Mouse (Mus musculus): ENCODE measurements at regions not wholly inside any gene's neighbourhood (a gene's known extent, or its start where the extent isn't known, plus 50 kb on each side); places are given as distances from the start of the nearest gene placed in this dataset.

GRCm38 (mm10) chr14:48942882-48943281 lies 123.0 kb upstream of the Ap5m1 start:
- DNase-seq: no peak

DNA sequence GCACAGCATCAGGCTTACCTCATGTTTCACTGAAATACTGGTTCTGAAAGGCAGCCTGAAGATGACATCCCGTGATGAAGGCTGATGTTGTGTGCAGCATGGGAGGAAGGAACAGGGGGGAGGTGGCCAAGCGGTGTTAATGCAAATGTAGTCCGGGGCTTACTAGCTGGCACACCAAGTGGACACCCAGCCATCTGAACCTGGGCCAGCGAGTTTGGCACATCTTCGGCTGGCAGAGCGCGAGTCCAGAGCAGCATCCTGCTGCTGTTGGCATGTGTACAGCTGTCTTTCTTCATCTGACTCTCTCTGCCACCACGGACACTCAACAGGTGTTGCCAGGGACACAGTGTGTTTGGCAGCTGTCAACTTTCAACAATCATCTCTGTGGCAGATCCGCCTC lies 135.0 kb upstream of the Ap5m1 start:
- DNase-seq: peak; percentile 35 to 43

GRCm38 (mm10) chr14:48925870-48926269 lies 140.0 kb upstream of the Ap5m1 start:
- DNase-seq: no peak

DNA sequence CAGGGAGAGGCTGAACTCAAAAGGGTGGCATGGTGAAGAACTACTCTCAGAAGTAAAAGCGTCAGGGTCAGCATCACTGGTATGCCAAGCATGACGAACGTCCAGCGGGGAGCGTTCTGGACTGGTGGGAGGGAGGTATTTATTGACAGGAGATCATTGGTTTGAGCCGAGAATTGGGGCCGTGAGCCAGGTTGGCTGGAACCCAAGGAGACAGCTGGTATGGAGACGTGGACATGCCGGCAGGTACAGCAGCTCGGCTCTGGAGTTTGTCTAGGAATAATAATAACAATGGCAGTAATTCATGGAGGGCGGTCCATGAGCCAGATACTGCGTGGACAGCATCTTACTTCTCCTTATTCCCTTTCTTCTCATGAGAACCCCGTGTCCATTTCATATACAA lies 156.5 kb upstream of the Ap5m1 start:
- DNase-seq: peak; percentile 80 to 81

- DNase-seq: peak; percentile 56 to 76
These were observed 157.8 kb upstream of the Ap5m1 start for GRCm38 (mm10) chr14:48907991-48908698.

DNA sequence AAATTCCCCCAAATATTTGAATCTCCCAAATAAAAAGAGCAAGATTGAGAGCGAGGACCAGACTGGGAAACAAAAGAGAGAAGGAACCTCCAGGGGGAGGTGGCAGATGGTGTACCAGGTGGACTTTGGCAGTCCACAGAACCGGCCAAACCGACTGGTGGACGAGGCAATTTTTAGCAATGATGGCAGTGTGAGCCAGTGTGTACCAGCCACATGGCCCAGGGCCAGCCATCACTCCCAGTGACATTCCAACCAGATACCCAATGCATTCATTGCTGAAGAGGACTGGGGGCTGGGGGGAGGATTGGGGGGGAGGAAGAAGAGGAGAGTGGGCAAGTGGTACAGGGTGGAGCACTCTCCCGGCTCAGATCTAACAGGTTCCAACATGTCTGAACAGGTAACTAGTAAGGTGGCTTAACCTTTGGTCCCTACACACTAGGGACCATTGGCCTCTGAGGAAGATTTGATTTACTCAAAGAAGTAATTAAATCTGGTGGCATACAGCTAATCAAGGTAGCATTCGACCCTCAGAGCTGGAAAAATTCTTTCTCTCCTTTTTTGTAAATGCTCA lies 158.4 kb upstream of the Ap5m1 start:
- peak; percentile 97 for DNase-seq

GRCm38 (mm10) chr14:48906956-48907355 lies 158.9 kb upstream of the Ap5m1 start:
- DNase-seq: peak in 1 of 2 experiments; percentile 49

GRCm38 (mm10) chr14:48904576-48904975 lies 161.3 kb upstream of the Ap5m1 start:
- no peak for DNase-seq

DNA sequence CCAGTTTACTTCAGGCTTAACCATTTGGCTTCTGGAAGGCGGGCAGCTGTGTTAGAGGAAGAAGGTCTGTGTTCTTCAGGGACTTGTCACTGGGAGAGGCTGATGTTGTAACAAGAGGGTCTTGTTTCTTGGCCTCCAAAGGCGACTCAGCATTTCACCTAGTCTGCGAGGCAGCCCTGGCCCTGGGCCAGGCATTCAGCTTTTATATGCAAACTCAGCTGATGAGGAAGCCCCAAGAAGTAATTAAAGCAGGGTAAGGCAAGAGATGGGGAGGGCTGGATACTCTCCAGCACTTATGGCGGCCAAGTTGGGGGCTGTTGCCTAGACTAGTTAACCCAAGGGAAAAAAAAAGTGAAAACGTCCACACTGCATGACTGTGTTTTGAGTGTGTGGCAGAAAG lies 162.4 kb upstream of the Ap5m1 start:
- DNase-seq: peak in 1 of 2 experiments; percentile 17

- no peak for DNase-seq
These were observed 165.7 kb upstream of the Ap5m1 start for GRCm38 (mm10) chr14:48900201-48900600.

DNA sequence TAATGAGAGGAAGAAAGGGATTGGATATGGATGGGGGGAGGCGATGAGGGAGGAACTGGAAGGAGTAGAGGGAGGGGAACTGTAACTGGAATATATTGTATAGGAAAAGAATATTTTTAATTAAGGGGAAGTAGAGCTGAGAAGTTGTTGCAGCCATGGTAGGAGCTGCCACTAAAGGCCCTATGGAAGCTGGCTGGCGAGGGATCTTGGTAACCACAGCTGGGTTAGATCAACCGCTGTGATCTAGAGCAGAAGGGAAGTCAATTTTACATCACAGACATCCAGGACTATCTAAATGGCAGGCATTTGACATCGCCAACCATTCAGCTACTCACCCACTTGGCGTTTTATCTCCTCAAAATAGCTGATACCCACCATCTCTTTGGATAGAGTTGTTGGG lies 168.8 kb upstream of the Ap5m1 start:
- no peak for DNase-seq

DNA sequence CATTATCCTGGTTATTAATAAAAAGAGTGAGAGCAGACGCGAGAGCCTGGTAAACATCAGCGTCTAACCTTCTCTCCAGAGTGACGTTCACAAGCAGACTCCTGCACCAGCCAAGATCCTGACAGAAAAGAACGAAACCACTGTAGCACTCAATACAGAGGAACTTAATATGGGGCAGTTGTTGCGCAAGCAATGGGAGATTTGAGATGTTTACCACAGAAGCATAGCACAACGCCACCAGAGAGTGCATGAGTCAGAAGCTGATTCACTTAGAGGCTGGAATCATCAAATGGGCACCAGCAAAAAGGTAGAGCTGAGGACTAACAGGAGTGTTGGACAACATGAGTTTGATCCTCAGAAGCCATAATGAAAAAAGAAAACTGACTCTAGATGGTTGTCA lies 169.7 kb upstream of the Ap5m1 start:
- DNase-seq: no peak

DNA sequence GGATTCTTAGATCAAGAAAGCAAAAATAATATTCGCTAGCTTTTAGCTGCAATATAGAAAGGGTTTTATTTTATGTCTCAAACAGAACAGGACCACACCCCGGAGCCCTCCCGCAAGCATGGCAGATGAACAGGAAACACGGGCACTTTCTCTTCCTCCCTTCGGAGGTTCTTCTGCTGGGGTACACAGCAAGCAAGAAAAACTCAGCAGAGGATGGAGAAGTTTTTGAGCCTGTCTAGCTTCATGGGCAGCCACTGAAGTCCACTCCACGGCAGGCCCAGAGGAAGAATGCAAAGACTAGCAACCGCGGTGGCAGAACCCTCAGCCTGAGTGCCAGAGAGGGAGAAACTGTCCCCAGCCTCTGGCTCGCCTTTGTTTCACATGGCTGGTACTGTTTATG lies 174.7 kb upstream of the Ap5m1 start:
- DNase-seq: no peak

DNA sequence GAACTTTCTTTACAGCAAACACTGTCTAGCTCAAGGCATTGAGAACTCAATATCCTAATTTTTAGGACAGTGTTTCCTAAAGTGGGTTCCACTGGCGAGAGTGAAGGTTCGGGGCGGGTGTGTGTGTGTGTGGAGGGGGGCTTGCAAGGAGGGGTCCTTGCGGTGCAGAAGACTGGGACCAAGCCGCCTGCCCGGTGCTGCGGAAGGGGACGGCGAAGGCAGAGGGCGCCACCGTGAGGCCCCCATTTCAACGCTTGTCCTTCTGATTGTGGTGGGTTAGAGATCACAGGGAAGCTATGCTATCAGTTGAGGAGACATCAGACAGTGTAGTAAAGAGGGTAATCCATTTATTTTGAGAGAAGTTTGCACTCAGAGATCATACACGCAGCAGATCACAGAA lies 176.9 kb upstream of the Ap5m1 start:
- no peak for DNase-seq

DNA sequence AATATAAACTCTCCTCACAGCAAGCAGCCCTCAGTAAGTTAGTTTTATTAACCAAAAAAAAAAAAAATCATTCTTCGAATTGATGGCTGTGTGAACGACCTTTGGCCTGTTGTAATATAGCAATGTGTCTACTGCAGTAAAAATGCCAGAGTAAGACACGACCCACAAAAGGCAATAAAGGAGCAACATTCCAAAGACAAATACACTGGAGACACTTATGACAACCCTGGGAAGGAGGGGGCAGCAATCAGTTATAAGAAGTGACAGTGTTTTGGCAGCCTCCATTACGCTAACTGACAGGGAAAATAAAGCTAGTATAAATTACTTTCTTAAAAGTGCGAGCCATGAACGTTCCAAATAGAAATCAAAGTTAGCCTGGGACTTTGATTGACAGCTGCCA lies 185.9 kb upstream of the Ap5m1 start:
- no peak for DNase-seq

DNA sequence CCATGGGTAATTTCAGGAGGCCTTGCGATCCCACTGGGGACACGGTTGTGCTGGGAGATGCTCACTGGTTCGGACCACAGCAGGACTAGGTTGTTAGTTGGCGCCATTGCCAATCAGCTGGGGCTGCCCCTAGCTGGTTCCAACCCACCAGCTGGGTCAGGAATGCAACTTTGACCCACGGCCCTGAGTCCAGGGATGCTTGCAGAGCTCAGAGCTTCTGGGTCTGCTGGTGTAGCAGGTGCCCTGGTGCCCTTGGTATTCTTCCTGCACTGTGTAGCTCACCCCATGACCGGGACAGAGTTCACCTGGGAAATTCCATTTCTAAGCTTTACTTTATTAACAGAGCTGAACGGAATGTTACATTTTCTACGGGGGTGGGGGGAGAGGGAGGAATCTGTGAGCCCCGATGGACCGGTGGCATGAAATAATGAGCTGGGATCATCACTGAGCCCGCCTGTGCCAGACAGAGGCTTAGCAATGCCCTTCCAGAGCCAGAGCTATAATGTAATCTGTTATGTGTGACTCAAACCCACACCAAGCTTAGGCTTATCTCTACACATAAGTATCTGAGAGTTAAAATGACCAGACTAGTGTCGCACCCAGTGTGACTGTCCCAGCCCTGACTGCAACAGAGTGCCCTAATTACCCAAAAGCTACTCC lies 187.8 kb upstream of the Ap5m1 start:
- no peak for DNase-seq

GRCm38 (mm10) chr14:48871313-48871712 lies 194.6 kb upstream of the Ap5m1 start:
- no peak for DNase-seq

- DNase-seq: no peak
These were observed 195.9 kb upstream of the Ap5m1 start for GRCm38 (mm10) chr14:48869956-48870355.

DNA sequence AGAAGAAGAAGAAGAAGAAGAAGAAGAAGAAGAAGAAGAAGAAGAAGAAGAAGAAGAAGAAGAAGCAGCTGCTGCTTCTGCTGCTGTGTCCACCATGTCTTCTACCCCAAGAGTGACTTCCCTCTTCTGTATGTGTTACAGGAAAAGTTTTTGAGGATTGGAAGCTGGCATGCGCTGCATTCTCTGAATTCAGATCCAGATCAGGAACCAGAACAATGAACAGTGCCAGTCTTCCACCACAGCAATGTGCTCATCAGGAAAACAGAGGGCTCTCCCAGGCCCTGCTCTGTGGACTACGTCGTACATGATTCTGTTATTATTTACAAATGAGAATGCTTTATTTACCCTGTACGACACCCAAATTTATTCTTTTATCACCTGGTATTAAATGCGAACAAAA lies 181.8 kb upstream of the Otx2 start:
- no peak for DNase-seq

DNA sequence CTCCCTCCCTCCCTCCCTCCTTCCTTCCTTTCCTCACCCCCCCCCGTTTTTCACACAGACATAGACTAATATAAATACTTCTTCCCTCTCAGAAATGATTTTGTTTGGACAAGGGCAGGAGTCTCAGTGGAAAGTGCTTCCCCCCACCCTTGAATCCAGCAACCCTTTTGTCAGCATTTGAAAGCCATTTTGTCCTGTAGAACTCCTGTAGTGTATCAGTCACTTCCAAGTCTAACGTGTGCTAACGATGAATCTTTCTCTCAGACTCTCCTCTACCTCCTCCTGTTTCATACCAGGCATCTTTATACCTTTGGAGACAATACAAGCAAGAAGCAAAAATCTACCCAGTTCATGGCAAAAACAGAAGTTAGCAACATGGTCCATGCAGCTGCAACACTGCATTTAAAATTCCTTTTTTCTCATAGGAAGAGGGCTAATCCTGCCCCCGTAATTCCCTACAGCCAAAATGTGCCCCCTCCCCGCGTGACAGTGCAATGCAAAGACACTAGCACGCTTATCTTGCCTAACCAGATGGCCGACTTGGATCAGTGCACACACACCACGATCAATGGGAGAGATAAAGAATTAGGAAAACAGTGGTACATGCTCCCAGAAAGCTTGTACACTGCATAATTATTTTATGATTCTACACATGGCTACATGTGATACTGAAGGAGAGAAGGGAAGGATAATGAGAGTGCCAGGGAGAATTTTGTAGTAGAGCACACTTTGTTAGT lies 180.7 kb upstream of the Otx2 start:
- DNase-seq: peak in 1 of 2 experiments; percentile 18

DNA sequence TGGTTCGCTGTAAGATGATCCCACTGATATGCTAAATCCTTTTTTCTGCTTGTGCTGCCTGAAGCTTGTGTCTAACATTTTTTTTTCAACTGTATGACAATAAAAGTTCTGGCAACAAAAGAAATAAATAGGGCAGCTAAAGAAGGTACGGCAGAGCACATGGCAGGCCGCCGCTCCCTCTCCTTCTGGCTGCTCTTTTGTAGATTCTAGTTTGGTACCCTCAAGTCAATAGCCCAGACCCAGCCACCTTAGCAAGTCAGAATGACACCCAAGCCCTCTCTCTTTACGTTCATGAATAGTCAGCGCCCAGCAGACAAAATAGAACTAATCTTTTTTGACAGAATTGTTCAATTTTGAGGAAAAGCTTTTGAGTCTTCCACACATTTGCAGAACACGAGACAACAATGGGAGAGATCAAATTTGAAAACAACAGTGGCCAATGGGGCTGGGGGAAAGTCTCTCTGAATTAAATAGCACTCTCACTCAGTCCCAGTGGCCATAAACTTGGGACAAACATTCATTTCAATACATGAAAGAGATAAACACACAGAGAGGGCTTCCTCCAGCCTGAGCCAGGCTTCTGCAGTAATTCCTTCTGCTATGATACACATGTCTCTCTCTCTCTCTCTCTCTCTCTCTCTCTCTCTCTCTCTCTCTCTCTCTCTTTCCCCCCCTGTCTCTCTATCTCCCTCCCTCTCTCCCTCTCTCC lies 180.0 kb upstream of the Otx2 start:
- DNase-seq: no peak

DNA sequence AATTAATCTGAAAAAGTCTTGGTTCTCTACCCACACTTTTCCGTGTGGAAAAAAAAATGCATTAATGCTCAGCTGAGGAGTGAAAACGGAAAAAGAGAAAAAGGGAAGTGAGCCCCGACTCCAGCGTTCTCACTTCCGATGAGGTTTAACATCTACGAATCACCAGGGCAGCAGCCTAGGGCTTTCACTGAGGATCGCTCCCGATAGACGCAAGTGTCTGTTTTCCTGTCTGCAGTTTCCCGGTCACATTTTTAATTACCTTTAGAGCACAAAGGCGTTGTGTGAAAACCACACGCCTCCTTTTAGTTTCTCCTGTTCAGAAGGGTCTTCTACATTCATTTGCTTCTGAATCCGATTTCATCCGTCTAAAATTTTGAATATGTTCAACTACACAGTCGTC lies 179.2 kb upstream of the Otx2 start:
- no peak for DNase-seq

DNA sequence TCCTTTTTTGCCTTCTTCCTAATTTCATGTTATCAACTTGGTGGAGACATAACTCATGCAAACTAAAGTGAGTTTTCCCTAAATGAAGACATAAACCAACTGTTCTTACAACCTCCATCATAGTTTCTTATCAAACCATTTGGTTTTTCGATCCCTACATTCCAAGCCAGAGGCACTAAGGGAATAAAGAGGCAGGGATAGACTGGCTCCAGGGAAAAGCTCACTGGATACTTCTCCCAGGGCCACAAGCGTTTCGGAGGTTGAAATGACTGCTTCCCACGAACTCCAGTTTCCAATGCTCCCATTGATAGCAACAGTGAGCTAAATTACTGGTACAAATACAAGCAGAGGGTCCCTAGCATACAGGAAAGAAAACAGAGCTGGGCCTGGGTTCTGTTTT lies 178.4 kb upstream of the Otx2 start:
- DNase-seq: no peak
